Mouse (Mus musculus) thymus, postnatal 0 days (tissue): Measurements from ENCODE around the gene Itga6. TPM values are rescaled to one million over a fixed set of nuclear protein-coding genes. Genes with fewer than 3 reads are reported as not detected.
A peak's percentile ranks its signal among the peaks of the same experiment; 100 is the strongest.

Source experiments
- DNase-seq: peaks from one replicate; pipeline ENCODE4 v3.0.0-alpha.2; 2015; ENCODE audit warnings: low spot score
- polyA plus RNA-seq: library from polyadenylated mRNA; unstranded; fragments of >200 nt; fragmentation: Nextera tagmentation; extraction: Ambion mirVana; gene quantifications from 2 replicates; pipeline ENCODE4 v1.2.1, GENCODE M21; 2015

Gene Itga6
- polyA plus RNA-seq, 1 experiment from 2014 or later, result 37.8 TPM

DNA sequence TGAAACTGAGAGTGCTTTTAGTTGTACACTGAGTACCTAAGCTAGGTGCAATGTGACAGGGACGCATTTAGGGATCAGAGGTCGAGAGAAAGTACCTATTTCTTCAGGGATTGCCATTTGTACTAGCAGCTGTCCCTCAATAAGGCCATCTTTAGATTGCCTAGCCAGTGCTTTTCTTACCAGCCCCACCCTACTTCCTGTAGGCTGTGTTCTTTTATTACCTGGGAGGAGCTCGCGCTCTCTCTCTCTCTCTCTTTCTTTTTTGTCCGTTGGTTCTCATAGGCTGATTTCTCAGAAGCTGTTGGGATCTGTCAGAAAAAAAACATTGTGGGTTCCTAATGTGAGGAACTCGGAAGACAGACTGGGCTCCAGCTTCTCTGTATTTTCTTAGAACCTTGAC, 55.4 kb downstream of the Itga6 start:
- DNase-seq, result peak; percentile 43

DNA sequence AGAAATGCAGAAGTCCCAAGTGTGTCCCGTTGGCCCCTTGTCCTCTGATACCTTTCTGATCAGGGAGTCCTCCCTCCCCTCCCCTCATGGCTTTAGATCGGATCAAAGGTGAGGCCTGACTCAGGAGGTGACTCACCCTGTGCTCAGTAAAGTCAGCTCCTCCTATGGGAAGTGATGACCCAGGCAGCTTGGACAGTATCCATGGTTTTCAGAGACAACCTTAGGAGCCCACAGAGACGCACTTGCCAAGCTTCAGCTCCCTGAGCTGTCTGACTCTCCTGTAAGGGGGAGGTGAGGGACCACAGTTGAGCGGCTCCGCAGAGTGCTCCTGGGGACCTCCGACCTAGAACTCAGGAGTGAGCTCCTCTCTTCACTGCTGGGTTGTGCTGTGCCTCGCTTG, 56.3 kb downstream of the Itga6 start:
- DNase-seq, result no peak

DNA sequence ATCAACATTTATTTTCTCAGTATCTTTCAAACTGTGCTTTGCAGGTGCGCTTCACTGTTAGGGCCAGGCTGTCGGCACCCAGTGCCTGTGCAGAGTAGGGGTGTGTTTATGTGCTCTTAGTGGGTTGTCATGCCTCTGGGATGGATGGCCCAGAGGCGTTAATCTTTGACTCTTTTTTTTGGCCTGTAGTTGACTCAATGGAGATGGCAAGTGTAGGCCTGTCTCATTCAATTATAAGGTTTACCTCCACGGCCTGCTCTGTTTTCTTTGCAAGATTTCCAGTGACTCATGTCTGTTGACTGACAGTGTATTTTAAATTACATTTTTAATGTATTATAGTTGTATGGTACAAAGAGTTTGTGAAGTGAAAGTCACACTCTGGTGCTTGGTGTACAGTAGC, 56.7 kb downstream of the Itga6 start:
- no peak for DNase-seq

DNA sequence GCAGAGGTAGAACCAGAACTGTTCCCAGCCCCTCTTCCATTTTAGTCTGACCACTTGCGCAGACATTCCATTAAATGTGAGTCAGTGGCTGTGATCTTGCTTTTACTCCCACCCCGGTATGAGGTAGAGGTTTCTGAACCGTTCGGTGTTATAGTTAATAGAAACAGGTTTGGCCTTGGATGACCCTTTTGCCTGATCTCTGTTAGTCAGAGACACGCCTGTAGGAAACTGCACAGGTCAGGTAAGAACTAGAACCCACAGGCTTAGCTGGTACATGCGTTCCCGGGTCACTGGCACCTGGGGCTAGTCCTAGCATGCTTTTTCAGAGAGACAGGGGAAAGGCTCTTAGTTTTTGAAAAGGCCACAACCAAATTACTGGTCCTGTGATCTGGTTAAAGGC, 59.7 kb downstream of the Itga6 start:
- DNase-seq, result no peak

DNA sequence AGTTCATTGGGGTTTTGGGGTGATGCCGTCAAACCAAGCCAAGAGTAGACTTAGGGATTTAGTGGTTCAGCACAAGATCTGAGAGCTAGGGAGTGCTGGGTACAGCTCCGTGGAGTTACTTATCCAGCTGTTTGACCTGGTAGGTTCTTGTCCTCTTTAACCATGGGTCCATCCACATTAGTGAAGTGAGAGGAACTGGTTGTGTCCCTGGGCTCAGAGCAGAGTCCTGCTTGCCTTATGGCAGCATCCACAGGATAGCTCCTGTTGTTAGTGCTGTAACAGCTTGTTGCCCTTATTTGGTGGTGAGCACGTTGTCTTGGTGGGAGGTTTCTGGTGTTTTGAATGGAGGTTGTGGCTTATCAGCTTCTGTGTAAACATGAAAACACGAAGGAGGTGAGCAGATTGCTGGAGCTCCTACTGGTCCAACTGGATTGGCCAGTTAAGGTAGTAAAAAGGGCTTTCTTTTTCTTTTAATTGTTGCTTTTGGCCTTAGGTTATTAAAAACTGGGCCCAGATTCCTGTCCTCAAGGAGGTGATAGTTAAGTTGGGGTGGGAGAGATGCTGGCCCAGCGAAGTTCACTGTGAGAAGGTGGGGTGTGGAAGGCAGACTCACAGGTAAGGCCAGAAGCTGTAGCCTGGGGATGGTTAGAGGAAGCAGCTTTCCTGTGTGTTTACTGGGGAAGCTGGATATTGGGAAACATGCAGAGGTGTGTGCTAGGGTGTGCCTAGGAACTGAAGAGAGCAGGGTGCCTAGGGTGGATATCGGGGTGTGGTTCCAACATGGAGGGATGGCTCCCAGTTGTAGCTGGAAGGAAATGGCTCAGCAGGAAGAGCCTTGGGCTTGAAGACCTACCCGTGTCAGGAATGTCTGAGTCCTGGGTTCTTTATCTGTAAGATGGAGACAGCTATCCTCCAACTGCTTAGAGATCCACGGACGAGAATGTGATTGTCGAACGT, 60.5 kb downstream of the Itga6 start:
- DNase-seq, result no peak

DNA sequence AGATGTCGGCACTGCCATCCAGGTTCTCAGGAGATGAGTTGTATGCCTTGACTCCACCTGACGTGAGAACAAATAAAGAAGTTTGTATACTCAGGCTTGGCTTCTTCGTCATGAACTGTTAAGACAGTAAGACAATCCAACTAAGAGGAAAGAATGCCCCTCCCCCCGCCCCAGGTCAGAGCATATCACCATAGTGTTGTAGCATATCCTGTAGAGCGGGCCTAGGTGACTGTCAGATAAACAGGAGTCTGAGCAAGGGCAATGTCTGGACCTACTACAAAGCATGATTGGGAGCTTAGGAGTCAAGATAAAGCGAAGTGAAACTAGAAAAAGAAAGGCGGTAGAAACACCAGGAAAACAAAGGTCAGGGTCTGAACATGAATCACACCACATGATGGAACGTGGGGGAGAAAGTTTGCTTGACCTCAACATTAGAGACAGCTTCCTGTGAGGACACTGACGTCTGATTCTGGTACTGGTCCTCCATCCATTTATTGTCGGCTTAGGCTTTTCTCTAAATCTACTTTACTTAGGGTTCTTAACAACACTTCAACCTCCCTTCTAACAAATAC, 64.0 kb downstream of the Itga6 start:
- DNase-seq, result no peak

DNA sequence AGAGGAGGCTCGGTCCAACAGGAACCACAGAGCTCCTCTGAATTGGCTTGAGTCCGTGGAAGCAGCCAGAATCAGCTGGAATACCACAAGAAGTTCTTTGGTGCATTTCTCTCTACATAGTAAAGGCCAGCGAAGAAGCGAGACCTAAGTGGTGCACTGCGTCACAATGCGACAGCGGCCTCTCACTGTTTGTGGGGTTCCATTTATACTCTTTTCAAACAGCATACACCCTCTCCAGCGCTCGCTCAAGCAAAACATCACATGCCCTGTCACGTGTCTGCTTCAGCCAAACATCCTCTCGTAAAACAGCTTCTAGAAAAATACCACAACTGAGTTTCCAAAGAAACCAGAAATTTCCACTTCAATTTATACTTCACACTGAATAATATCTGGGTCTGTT, 64.6 kb downstream of the Itga6 start:
- DNase-seq, result no peak

DNA sequence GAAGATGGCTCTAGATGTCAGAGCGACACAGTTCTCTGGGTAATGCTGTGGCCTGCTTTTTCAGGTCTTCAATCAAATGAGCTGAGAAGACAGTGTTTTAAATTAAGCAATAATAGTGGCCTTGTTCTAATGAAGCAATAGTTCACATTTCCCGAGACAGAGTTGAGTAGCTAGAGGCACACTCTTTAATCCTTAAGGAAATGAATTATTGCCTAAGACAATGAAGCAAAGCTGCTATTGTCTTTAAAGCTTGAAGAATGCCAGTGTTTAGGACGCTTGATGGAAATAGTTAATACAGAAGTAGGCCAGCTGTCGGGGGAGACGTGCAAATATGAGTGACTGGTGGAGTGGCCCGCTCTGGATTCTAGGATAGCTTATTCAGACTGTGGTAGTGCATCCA, 65.5 kb downstream of the Itga6 start:
- DNase-seq, result no peak

DNA sequence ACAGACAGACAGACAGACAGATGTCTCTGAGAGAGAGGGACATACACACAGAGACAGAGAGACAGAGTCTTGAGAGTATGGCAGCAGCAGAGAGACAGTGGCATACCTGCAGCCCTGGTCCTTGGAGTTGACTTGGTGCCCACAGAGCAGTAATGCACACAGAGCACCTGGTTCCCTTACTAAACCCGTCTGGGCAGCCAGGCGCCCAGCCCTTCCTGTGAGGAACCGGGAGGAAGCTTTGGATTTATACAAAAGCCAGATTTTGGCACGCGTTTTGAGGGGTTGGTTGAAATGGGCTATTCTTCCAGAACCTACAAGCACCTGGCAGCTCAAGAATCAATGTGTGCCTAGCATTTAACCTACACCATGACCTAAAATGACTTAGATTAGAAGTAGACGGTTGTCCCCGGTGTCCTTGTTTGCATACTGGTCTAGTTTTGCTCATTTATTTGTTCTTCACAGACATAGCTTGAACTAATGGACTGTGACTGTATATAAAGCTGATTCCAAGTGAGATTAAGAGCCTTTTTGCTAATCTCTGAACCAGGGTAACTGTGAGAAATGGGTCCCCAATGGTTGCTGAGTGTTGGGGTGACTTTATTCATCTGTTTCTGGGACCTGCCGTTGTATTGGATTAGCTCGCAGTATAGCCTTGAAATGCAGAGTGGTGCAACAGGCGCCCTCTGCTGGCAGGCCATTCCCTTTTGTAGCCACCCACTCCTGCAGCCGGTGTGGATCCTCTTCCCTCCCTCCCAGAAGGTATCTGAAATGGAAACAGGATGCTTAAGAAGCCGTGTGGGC, 67.0 kb downstream of the Itga6 start:
- peak; percentile 86 for DNase-seq

DNA sequence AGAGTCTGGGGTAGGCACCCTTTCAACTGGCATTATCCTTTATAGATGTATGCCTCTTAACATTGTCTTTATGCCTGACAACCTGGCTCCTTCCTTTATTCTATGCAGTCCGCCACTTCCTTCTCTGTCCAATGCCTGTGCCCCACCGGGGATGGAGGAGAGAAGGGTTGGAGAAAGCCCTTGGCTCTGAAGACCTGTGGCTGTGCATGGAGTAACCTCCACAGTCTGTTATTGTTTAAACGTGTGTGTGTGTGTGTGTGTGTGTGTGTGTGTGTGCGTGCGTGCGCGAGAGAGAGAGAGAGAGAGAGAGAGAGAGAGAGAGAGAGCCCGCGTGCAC, 67.6 kb downstream of the Itga6 start:
- no peak for DNase-seq

DNA sequence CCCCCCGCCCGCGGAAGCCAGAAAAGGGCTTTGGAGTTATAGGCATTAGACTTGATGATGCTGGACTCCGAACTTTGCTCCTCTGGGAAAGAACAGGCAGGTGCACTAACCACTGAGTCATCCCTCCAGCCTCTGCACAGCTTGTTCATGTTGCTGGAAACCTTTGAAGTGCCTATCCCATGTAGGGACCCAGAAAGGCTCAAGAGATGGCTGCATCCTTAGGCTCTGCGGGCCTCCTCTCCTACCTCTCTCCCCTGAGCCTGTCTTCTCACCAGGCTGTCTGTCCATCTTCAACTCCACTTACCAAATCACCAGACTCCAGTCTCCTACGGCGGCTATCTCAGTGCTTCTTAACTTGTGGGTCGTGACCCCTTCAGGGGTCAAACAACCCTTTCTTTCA, 68.0 kb downstream of the Itga6 start:
- DNase-seq, result peak; percentile 39

DNA sequence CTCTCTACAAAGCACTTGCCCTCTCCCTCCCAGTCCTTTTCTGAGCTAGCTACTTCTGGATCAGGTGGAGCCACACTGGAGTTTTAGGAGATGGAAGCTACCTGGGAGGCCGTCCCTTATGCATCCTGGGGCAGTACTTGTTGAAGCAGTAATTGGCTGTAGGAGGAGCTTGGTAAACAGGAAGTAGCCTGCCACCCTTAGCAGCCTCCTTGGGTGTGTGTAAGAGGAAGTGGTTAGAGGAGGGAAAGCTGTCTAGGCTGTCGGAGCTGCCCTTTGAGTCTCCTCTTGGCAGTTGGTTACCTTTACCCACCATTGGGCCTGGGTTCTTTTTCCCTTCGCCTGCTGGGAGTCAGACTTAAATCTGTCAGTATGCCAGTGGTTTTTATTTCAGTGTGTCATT, 68.6 kb downstream of the Itga6 start:
- peak; percentile 90 for DNase-seq

DNA sequence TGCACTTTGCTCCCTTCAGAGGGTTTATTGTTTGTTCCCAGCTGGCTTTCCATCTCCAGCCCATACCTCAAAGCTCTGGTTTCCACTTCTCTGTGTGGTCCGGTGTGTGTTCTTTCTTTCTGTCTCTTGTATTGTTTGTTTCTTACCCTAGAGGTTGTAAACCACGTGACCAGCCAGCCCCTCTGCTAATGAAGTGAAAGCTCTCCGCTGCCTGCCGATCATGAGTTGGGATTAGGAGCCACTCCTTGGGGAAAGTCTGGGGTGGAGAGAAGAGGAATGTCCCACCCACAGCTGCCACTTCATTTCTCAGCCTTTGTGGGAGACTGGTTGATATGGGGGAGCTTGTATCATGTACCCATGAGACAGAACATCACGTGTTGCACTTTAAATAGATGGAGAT, 69.9 kb downstream of the Itga6 start:
- peak; percentile 10 for DNase-seq

DNA sequence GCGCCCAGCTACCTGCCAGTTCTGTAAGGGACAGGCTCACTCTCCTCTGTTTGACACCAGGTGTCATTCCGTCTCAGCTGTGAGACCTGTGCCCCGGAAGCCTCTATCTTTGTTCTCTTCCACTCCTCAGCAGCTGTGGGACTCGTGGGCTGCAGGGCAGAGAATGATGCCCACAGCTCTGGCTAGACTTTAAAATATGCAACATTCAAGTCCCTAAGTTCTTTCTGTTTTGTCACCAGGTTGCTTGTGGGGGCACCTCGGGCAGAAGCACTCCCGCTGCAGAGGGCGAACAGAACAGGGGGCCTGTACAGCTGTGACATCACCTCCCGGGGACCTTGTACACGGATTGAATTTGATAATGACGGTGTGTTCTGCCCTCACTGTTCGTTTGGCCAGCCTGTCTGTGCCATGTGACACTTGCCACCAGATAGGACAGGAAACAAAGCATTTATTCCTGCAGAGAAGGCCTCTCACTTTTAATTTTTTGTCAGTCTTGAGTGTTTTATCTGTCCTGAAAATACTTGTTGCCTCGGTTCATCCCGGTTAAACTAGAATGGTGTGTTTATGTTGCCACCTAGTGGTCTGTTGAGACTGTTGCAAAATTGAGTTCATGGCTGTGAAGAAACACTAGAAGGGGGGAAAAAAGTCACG, 71.1 kb downstream of the Itga6 start:
- DNase-seq, result peak; percentile 88

DNA sequence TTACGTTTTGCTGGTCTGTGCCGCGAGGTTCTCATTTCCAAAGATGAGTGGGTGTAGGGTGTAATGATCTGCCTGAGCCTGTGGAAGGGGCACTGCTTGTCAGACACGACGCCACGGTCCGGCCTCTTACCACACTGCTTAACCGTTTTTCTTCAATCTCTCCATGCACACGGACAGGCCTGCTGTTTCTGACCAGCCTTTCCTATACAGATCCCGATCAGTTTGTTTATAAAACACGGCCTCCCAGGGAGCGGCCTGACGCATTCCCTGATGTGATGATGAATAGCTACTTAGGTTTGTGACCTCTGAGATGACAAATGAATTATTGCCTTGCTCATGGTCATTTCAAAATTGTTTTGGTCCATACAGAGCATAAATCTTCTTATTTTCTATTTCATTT, 78.7 kb downstream of the Itga6 start:
- no peak for DNase-seq

DNA sequence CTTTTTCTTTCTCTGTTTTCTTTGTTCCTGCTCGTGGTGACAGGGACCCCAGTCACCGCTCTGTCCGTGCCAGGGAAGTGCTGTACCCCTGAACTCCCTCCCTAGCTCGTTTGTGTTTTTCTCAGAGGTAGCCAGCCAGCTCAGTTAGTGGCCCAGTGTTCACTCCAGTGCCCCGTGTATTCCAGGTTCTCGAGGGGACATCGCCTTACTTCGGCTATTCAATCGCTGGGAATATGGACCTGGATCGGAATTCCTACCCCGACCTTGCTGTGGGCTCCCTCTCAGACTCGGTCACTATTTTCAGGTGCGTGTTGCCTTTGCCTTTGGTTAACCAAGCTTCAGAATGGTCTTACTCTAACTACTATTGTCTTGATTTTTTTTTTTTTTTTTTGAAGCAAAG, 82.3 kb downstream of the Itga6 start:
- DNase-seq, result no peak

DNA sequence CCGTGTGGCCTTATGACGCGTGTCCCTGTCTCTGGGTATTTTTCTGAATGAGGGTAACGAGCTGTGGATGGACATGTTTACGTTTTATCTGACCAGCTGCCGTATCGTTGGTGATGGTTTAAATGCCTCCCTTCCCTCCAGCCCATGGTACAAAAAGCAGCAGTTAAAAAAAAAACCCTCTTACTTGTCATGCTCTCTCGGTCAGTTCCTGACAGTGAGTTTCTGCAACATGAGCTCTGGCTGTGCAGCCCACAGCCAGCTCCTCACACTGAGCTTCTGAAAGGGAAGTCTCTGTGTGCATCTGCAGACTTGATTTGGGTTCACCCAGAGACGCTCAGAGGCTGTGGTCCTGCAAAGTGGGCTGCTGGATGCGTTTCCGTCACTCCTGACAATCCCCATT, 83.5 kb downstream of the Itga6 start:
- no peak for DNase-seq

DNA sequence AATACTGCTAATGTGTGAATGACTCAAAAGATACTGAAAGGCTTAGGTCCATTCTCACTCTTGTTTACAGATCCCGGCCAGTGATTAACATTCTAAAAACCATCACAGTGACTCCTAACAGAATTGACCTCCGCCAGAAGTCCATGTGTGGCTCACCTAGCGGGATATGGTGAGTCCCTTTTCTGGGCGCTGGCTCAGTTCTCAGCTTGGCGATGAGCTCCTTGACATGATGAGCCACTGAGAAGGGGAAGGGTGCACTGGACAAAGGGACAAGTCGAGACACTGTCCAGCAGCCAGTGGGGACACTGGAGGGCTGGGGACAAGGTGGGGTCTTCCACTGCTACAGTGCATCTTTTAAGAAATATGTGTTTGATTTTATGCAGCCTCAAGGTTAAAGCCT, 88.2 kb downstream of the Itga6 start:
- no peak for DNase-seq

DNA sequence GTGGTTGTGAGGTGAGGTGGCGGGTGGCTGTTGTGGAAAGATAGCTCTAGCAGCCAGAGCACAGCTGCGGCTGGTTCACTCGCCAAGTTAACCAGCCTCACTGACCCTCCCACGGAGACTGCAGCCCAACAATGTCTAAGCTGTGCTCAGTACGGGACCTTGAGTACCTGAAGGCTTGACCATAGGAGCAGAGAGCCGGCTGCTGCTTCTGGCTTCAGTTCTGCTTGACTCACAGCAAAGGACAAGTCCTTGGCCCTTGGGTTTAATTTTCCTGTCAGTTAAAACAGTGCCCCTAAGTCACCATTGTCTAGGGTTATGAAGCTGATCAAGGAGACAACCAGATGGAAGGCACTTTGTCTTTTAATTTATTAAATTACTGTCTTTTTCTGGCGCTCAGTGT, 89.0 kb downstream of the Itga6 start:
- DNase-seq, result no peak

DNA sequence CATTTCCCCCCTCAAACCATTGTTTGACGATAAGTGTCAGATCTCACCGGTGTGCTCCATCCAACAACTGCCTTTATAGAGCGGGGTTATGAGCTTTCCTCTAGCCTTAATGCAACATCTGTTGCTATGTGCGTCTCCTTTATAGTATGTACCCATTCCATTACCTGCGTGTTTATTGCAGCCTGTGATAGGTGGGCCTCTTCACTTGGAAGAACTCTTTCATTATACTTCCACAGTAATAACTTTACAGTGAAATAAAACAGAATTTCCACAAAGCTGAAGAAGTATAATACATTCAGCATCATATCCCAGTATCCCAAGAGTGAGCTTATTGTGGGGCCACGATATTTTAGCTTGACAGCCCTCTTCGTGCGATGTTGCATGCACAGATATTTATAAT, 90.1 kb downstream of the Itga6 start:
- no peak for DNase-seq

DNA sequence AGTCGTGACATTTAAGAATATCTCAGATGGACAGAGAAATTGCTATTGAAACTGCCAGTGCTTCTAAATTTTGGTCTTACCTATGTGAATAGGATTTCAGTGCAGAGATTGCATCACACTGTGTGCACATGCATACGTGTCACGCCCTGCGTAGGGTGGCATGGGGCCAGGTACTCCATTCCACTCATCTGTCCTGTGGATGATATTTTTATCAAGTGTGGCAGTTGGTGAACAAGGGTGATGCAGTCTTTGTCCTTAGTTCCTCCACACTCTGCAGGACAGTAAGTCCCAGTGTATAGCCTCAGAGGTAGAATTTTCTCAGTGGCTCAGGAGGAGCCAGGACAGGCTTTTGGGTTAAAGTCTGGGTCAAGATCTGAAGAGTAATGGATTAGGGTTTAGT, 90.8 kb downstream of the Itga6 start:
- no peak for DNase-seq

DNA sequence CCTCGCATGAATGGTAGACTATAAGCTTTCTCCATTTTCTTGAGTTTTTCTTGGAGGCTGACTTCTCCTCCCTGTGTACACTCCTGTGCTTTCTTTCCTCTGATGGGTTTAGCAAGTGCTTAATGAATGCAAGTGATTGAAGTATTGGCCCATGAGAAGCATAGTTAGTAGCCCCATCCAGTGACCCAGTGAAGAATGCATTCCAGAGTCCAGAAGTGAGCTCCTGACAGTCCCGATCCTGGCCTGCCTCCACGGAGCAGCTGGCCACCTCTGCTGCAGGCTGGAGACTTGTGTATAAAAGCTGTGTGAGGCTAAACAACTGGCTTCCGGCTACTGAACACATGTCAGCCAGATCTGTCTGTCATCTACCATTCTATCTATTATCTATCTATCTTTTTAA, 91.8 kb downstream of the Itga6 start:
- no peak for DNase-seq
